Mouse (Mus musculus) mammary gland, adult 2 months (tissue): ENCODE results near the gene Brdt. TPM values are rescaled to one million over a fixed set of nuclear protein-coding genes. Genes with fewer than 3 reads are reported as not detected.

ENCODE experiments used
- polyA plus RNA-seq: library from polyadenylated mRNA; depleted of rRNA; stranded (reverse); fragments of >200 nt; gene quantifications from 2 replicates; pipeline ENCODE4 v1.2.3, GENCODE M21; 2012; ENCODE audit warnings: low replicate concordance; rRNA removed

Brdt gene
- polyA plus RNA-seq, result 1.5 and 1.9 TPM in 2 replicates

DNA sequence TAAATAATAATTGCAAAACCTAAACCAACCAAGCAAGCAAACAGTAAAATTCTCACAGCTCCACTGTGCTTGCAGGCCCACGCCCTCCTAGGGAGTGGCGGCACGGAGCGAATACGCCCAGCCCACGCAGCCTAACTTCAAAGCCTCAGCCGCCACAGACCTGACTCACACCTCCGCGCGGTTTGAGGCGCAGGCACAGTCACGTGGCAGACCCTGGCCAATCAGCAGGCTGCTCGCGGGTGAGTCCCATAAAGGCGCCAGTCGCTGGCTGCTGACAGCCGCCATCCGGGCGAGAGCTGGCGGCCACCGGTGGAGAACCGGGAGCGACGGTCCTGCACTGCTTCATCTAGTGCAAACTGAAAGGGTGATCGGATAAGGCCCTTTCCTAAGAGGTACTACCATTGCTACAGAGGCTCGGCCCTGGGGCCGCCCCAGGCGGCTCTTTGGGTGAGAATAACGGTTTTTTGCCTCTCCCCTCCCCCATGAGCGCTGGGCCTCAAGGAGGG, at the start of gene Brdt:
TSS of gene Brdt (plus strand) at position 244 of the 506 bp plus-strand sequence.

GRCm38 (mm10) chr5:107289234-107289764, 41.7 kb upstream of the Brdt start, which contains the start of gene Tgfbr3:
Tgfbr3 (minus strand) TSS chr5:107289629.

DNA sequence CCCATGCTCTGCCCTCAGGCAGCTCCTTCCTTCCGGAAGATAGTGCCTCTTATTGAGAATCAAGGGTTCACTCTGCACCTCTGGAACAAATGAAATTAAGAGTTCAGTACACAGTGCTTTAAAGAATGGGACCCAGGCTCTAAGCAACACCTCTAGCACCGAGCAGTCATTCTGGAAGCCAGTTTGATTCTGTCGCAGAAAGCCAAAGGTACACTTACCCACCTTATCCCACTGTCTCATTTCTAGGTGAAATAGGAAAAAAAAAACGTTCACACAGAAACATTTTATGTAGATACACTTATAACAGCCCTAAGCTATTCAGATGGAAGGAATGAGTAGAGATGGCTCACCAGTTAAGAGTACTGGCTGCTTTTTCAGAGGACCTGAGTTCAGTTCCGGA, 71.5 kb downstream of the Brdt start, which contains the start of gene Ephx4:
TSS of gene Ephx4 (plus strand) at position 301 of the 400 bp plus-strand sequence.

DNA sequence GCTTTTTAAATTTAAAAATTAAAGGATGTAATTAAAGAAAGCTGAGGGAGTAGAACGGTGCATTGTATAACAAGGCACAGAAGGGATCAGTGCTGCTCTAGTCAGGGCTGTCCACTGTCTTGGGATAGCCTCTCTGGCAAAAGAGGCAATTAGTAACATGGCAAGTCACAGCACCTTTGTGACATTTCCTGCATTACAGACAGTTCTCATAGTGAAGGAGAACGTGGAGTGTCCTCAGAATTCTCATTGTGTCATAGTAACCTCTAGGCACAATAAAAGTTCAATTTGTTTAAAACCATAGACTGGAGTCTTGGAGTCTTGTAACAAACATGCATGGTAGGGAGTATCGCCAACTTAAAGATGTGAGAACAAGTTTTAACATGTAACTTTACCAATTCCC, 100.3 kb downstream of the Brdt start, which contains the start of gene Lpcat2b:
TSS of gene Lpcat2b (plus strand) at position 301 of the 400 bp plus-strand sequence.

Other genes starting within 250 kb of the Brdt start
- 71.2 and 75.7 TPM in 2 replicates for gene Tgfbr3, start 41.5 kb upstream of the Brdt start, polyA plus RNA-seq
- gene Ephx4, start 71.6 kb downstream of the Brdt start, polyA plus RNA-seq, result 0.65 and 0.99 TPM in 2 replicates
- not detected in 2 replicates for gene Lpcat2b, start 100.4 kb downstream of the Brdt start, polyA plus RNA-seq
- gene Btbd8, start 106.8 kb downstream of the Brdt start, polyA plus RNA-seq, result 0.76 and 1.6 TPM in 2 replicates
- gene Gm42669, start 176.5 kb downstream of the Brdt start, polyA plus RNA-seq, result not detected in 2 replicates
- gene 1700028K03Rik, start 203.6 kb downstream of the Brdt start, polyA plus RNA-seq, result 0.04 TPM in 1 of 2 replicates, not detected in the other